Mouse (Mus musculus) thymus, adult 2 months (tissue): ENCODE measurements at regions not wholly inside any gene's neighbourhood (a gene's known extent, or its start where the extent isn't known, plus 50 kb on each side); places are given as distances from the start of the nearest gene placed in this dataset.

Experiments
- DNase-seq: peaks from one replicate; pipeline ENCODE4 v3.0.0; 2021
- H3K27ac ChIP-seq: fragments of 200-500 bp; 2 replicates; pipeline ENCODE4 v1.5.1; 2012; ENCODE audit warnings: low read length, control low read depth; ENCODE audit not compliant: control insufficient read depth, insufficient read depth
- H3K27me3 ChIP-seq: fragments of 200-500 bp; 2 replicates; pipeline ENCODE4 v1.6.1; 2012; ENCODE audit warnings: mild to moderate bottlenecking, low read length, moderate library complexity, mixed read lengths; ENCODE audit not compliant: control insufficient read depth, insufficient read depth
- H3K36me3 ChIP-seq: fragments of 200-500 bp; 2 replicates; pipeline ENCODE4 v1.6.1; 2012; ENCODE audit warnings: mild to moderate bottlenecking, low read length, moderate library complexity; ENCODE audit not compliant: control insufficient read depth, insufficient read depth
- H3K4me1 ChIP-seq: fragments of 200-500 bp; replicated peaks from 2 replicates; pipeline ENCODE4 v1.6.1; 2012; ENCODE audit warnings: low read length; ENCODE audit not compliant: control insufficient read depth, insufficient read depth
- H3K4me3 ChIP-seq: fragments of 200-500 bp; 2 replicates; pipeline ENCODE4 v1.5.1; 2012; ENCODE audit warnings: mild to moderate bottlenecking, low read length, control low read depth, moderate library complexity; ENCODE audit not compliant: control insufficient read depth, insufficient read depth
- CTCF ChIP-seq: fragments of 200-500 bp; IDR thresholded peaks from 2 replicates; pipeline ENCODE4 v1.5.1; 2012; ENCODE audit warnings: mild to moderate bottlenecking, control low read depth, low read length, moderate library complexity, borderline replicate concordance; ENCODE audit not compliant: control insufficient read depth, poor library complexity, insufficient read depth; ENCODE audit errors: extremely low read depth
- POLR2A ChIP-seq: fragments of 200-500 bp; IDR thresholded peaks from 2 replicates; pipeline ENCODE4 v1.6.1; 2012; ENCODE audit warnings: mild to moderate bottlenecking, low read length, control low read depth, moderate library complexity; ENCODE audit not compliant: control insufficient read depth, poor library complexity, insufficient read depth; ENCODE audit errors: extremely low read depth
- WGBS: fragments of 180-500 bp; shearing (Covaris S2); methylation state at CpG from one replicate; pipeline ENCODE4 v1.1.7; 2018; 5-methylcytosine and 5-hydroxymethylcytosine counted together

- TF ChIP-seq POLR2A (no peak), CTCF (no peak)
- no peak overlapping the region for H3K27ac ChIP-seq
- WGBS: 45% methylated on average over 7 of the region's 7 CpGs
- H3K27me3 ChIP-seq: no peaks in the 10 kb centered on the region
- H3K4me1 ChIP-seq: no peaks in the 10 kb centered on the region
- no peak overlapping the region for H3K4me3 ChIP-seq
- H3K36me3 ChIP-seq: no peaks in the 10 kb centered on the region
- DNase-seq: no peak
Observed at GRCm38 (mm10) chr3:15202760-15203159, 129.3 kb downstream of the Gm9733 start.

GRCm38 (mm10) chr3:15205266-15206229 lies 126.6 kb downstream of the Gm9733 start:
- Histone ChIP-seq H3K27ac (no peak overlapping the region), H3K4me3 (no peak overlapping the region), H3K4me1 (no peaks in the 10 kb centered on the region), H3K27me3 (no peaks in the 10 kb centered on the region), H3K36me3 (no peaks in the 10 kb centered on the region)
- WGBS: 91% methylated on average over 6 of the region's 6 CpGs
- DNase-seq: no peak
- TF ChIP-seq CTCF: no peak
- TF ChIP-seq POLR2A: no peak

- TF ChIP-seq CTCF: no peak
- TF ChIP-seq POLR2A: no peak
- Histone ChIP-seq H3K36me3 (no peaks in the 10 kb centered on the region), H3K27ac (no peak overlapping the region), H3K4me1 (no peaks in the 10 kb centered on the region), H3K27me3 (no peaks in the 10 kb centered on the region), H3K4me3 (no peak overlapping the region)
- DNase-seq: no peak
- 91% methylated on average over 3 of the region's 3 CpGs for WGBS
Observed at GRCm38 (mm10) chr3:15212357-15212756, 119.7 kb downstream of the Gm9733 start.

GRCm38 (mm10) chr3:15217591-15217990 lies 114.5 kb downstream of the Gm9733 start:
- Histone ChIP-seq H3K27me3 (no peaks in the 10 kb centered on the region), H3K4me1 (no peaks in the 10 kb centered on the region), H3K36me3 (no peaks in the 10 kb centered on the region), H3K27ac (no peak overlapping the region), H3K4me3 (no peak overlapping the region)
- no peak for DNase-seq
- TF ChIP-seq CTCF: no peak
- no peak for TF ChIP-seq POLR2A

GRCm38 (mm10) chr3:15219275-15219674 lies 112.8 kb downstream of the Gm9733 start:
- H3K4me3 ChIP-seq: no peak overlapping the region
- H3K27me3 ChIP-seq: no peaks in the 10 kb centered on the region
- H3K27ac ChIP-seq: no peak overlapping the region
- 95% methylated on average over 2 of the region's 2 CpGs for WGBS
- H3K36me3 ChIP-seq: no peaks in the 10 kb centered on the region
- TF ChIP-seq CTCF (no peak), POLR2A (no peak)
- DNase-seq: no peak
- H3K4me1 ChIP-seq: no peaks in the 10 kb centered on the region

GRCm38 (mm10) chr3:15223266-15223665 lies 108.8 kb downstream of the Gm9733 start:
- H3K4me3 ChIP-seq: no peak overlapping the region
- no peaks in the 10 kb centered on the region for H3K4me1 ChIP-seq
- 94% methylated on average over 6 of the region's 6 CpGs for WGBS
- no peak for TF ChIP-seq POLR2A
- TF ChIP-seq CTCF: no peak
- H3K27me3 ChIP-seq: no peaks in the 10 kb centered on the region
- no peak overlapping the region for H3K27ac ChIP-seq
- no peak for DNase-seq
- H3K36me3 ChIP-seq: no peaks in the 10 kb centered on the region
